Mouse (Mus musculus) spleen, adult 2 months (tissue): Measurements from ENCODE around the gene Cdpf1.

Experiments
- CTCF ChIP-seq: fragments of 200-500 bp; IDR thresholded peaks from 2 replicates; pipeline ENCODE4 v1.5.1; 2011; ENCODE audit warnings: mild to moderate bottlenecking, inconsistent platforms; ENCODE audit not compliant: insufficient read depth, insufficient read length, insufficient replicate concordance; ENCODE audit errors: extremely low read depth
- POLR2A ChIP-seq: fragments of 200-500 bp; IDR thresholded peaks from 2 replicates; pipeline ENCODE4 v1.6.1; 2011; ENCODE audit warnings: low read depth, low read length, inconsistent platforms

DNA sequence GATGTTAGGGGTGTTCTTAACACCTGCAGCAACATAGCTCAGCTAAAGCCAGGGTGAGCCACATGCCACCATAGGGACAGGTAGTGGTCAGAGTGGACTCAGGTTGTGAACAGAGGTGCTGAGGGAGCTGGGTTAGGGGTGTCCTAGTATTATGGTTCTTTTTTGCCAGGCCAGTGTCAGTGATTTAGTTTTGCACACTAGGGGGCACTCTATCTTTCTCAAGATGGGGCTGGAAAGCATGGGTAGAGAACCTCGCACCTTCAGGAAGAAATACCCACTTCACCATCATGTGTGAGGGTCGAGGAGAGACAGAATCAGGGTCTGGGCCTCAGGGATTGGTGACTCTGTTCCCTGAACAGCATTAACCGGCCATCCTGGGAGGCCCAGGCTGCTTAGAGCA, 23.8 kb upstream of the Cdpf1 start:
- TF ChIP-seq CTCF (no peak), POLR2A (no peak)
